Mouse (Mus musculus) kidney, embryonic 14.5 days (tissue): ENCODE data around the gene Fibp. TPM values are rescaled to one million over a fixed set of nuclear protein-coding genes. Genes with fewer than 3 reads are reported as not detected.

Source experiments
- ATAC-seq: fragments of 200-750 bp; cut with Nextera tagmentation; 2 replicates; pipeline ENCODE4 v1.8.0; 2017; ENCODE audit warnings: moderate number of reproducible peaks, mild to moderate bottlenecking, moderate TSS enrichment, moderate library complexity; ENCODE audit not compliant: low FRiP score, low TSS enrichment
- H3K27ac ChIP-seq: fragments of 300-500 bp; sonication (generic); 2 replicates; pipeline ENCODE4 v1.5.1; 2014; ENCODE audit warnings: low read depth, mild to moderate bottlenecking, low read length, moderate library complexity, mixed read lengths
- H3K27me3 ChIP-seq: fragments of 300-500 bp; sonication (generic); 2 replicates; pipeline ENCODE4 v1.6.1; 2014; ENCODE audit warnings: mild to moderate bottlenecking, low read length; ENCODE audit not compliant: control insufficient read depth, insufficient read depth
- H3K36me3 ChIP-seq: fragments of 300-500 bp; sonication (generic); 2 replicates; pipeline ENCODE4 v1.6.1; 2014; ENCODE audit warnings: low read length, mixed read lengths; ENCODE audit not compliant: control insufficient read depth, insufficient read depth
- H3K4me1 ChIP-seq: fragments of 300-500 bp; sonication (generic); 2 replicates; pipeline ENCODE4 v1.6.1; 2014; ENCODE audit warnings: low read length, mixed read lengths; ENCODE audit not compliant: control insufficient read depth, insufficient read depth
- H3K4me2 ChIP-seq: fragments of 300-500 bp; sonication (generic); replicated peaks from 2 replicates; pipeline ENCODE4 v1.6.1; 2014; ENCODE audit warnings: low read depth, mild to moderate bottlenecking, low read length
- H3K4me3 ChIP-seq: fragments of 300-500 bp; sonication (generic); 2 replicates; pipeline ENCODE4 v1.5.1; 2014; ENCODE audit warnings: mild to moderate bottlenecking, low read length
- H3K9ac ChIP-seq: fragments of 300-500 bp; sonication (generic); 2 replicates; pipeline ENCODE4 v1.6.1; 2014; ENCODE audit warnings: low read depth, mild to moderate bottlenecking, low read length, moderate library complexity
- H3K9me3 ChIP-seq: fragments of 300-500 bp; sonication (generic); 2 replicates; pipeline ENCODE4 v1.6.1; 2016; ENCODE audit warnings: low read length; ENCODE audit not compliant: control insufficient read depth
- WGBS: fragments of 180-500 bp; shearing (Covaris S2); extraction: QIAGEN DNeasy Blood & Tissue Kit; methylation state at CpG from one replicate; pipeline ENCODE4 v1.1.7; 2014; 5-methylcytosine and 5-hydroxymethylcytosine counted together
- polyA plus RNA-seq: library from polyadenylated mRNA; unstranded; fragments of >200 nt; fragmentation: Nextera tagmentation; extraction: Ambion mirVana; gene quantifications from 2 replicates; pipeline ENCODE4 v1.2.1, GENCODE M21; 2014

Fibp gene
- polyA plus RNA-seq, 1 experiment from 2014 or later, result 122 TPM

GRCm38 (mm10) chr19:5422267-5422666, 38.1 kb upstream of the Fibp start:
- no peak overlapping the region for H3K27ac ChIP-seq
- ATAC-seq, result no peak
- peaks cover 39% of the 10 kb centered on the region for H3K36me3 ChIP-seq
- no peak overlapping the region for H3K4me3 ChIP-seq
- no peak overlapping the region for H3K9ac ChIP-seq
- no peaks in the 10 kb centered on the region for H3K9me3 ChIP-seq
- H3K4me1 ChIP-seq, result peaks cover 25% of the 10 kb centered on the region
- no peaks in the 10 kb centered on the region for H3K27me3 ChIP-seq
- WGBS, result 80% methylated on average over 10 of the region's 10 CpGs
- H3K4me2 ChIP-seq, result no peak overlapping the region

- Histone ChIP-seq H3K9me3 (no peaks in the 10 kb centered on the region), H3K4me3 (peak overlapping the region; percentile 93), H3K27ac (no peak overlapping the region), H3K9ac (0 out of 2 replicates have a peak overlapping the region, but pooled peaks have one; percentile 97), H3K27me3 (no peaks in the 10 kb centered on the region), H3K4me2 (peak overlapping the region; percentile 78), H3K4me1 (peaks cover 25% of the 10 kb centered on the region), H3K36me3 (peaks cover 40% of the 10 kb centered on the region)
- ATAC-seq, result no peak
- WGBS, result 88% methylated on average over 9 of the region's 9 CpGs
These were observed 37.4 kb upstream of the Fibp start for GRCm38 (mm10) chr19:5422895-5423443.

DNA sequence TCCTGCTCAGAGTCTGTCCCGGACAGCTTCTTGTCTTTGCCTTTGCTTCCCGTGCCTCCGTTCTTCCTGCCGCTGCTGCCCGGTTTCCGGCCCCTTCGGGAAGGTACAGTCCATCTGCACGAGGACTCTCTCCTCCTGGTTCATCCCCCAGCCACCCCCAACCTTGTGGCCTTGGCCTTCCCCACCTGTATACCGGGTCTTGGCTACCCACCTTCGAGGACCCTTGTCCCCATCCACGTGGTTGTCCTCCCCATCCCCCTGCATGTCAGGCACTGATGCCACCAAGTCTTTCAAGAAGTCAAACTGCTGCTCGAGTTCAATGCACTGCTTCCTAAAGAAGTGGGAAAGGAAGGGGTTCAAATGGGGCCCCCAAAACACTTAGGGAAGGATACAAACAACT, 36.9 kb upstream of the Fibp start:
- Histone ChIP-seq H3K4me3 (peak overlapping the region; percentile 93), H3K4me2 (peak overlapping the region; percentile 78), H3K9me3 (no peaks in the 10 kb centered on the region), H3K9ac (peak overlapping the region; percentile 97; the same call in 1 of the 2 replicates), H3K27me3 (no peaks in the 10 kb centered on the region), H3K36me3 (peaks cover 40% of the 10 kb centered on the region), H3K4me1 (peaks cover 25% of the 10 kb centered on the region), H3K27ac (peak overlapping the region; percentile 83; the same call in 1 of the 2 replicates)
- ATAC-seq, result no peak
- 60% methylated on average over 12 of the region's 12 CpGs for WGBS

DNA sequence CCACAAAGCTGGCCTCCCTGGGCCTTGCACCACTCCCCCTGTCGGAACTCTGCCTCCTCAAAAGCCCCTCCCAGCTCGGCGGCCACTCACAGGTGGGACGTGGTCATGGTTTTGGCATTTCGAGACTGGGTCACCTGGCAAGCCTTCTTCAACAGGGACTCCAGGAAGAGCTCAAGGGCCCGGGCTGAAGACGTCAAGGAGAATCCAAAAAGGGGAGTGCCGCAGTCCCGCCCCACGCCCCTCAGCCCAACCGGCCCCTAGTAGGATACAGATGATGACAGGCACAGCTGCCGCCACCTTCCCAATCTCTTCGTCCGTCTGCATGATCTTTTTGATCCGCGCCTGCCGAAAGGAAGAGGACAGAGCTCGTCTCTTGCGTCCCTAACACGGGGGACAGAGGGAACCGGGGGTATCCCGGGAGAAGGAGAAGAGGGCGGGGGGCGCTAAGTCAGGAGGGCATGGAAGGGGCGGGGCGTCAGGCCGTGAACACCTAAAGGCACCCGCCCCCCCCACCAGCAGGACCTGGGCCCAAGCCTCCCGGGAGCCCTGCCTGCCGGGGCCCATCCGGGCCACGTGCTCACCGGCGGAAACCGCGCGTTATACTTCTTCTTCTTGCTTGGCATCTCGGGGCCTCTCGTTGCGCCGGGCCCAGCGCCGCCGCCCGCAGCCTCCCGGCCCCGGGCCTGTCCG, 36.2 kb upstream of the Fibp start:
- WGBS, result under 1% methylated on average over 46 of the region's 48 CpGs
- ATAC-seq, result peak; percentile 64
- H3K9me3 ChIP-seq, result no peaks in the 10 kb centered on the region

DNA sequence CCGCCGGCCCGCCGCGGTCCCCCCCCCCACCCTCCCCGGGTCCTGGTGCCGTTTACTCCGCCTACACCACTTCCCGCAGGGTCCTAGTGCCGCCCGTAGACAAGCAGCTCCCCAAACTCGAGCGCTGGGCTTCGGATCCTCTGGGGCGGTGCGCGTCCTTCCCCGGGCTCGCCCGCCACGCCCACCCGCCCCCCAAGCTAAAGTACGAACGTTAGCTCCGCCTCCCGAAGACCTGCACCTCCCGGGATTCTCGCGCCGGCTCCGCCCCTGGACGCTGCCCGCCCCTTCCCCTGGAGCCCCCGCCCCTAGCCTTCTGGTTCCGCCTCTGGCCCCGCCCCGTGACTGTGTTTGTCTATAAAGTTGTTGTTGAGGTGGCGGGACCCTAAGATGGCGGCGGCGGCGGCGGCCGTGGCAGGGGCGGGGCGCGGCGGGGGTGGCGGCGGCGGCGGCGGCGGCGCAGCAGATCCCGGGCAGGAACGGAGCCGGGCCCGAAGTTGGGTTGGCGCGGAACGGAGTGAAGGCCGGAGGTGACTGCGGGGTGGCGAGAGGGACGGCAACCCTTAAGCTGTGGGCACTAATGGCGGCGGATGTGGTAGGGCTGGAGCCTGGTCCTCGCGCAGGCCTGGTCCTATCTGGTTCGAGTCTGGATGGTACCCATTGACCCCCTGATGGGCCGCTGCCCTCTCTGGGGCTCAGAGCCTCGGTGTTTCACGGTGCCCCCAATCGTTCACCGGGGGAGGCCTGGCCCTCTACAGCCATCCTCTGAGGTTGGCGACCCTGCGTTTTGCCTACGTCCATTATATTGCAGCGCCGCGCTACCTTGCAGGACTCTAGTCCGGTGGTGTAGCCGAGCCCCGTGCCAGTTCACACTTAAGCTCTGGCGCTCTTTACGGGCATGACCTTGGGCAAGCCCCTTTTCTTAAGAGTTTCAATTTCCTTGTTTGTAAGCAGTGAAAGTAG, 35.4 kb upstream of the Fibp start, which contains the start of the genes Drap1 and AI837181:
TSS of gene Drap1 (minus strand) at position 198 of the 960 bp plus-strand sequence.
TSS of gene AI837181 (plus strand) at position 363 of the 960 bp plus-strand sequence.
- peak within 1 kb of the TSS; percentile 78 for H3K4me2 ChIP-seq
- WGBS, result under 1% methylated on average over 78 of the region's 87 CpGs
- peaks cover 38% of the 10 kb centered on the region for H3K36me3 ChIP-seq
- ATAC-seq, result peak; percentile 94
- peak within 1 kb of the TSS; percentile 83 for H3K27ac ChIP-seq
- no peaks in the 10 kb centered on the region for H3K9me3 ChIP-seq
- peak within 1 kb of the TSS; percentile 97 for H3K9ac ChIP-seq
- H3K4me1 ChIP-seq, result peaks cover 25% of the 10 kb centered on the region
- H3K4me3 ChIP-seq, result peak within 1 kb of the TSS; percentile 93
- H3K27me3 ChIP-seq, result no peaks in the 10 kb centered on the region

More for the DNA sequence above, 36.2 kb upstream of the Fibp start:
- Histone ChIP-seq H3K4me2 (peak overlapping the region; percentile 78), H3K27me3 (no peaks in the 10 kb centered on the region), H3K36me3 (peaks cover 40% of the 10 kb centered on the region), H3K4me3 (peak overlapping the region; percentile 93), H3K27ac (peak overlapping the region; percentile 83), H3K9ac (peak overlapping the region; percentile 97), H3K4me1 (peaks cover 25% of the 10 kb centered on the region)

- WGBS, result 87% methylated on average over 18 of the region's 18 CpGs
- 0 out of 2 replicates have a peak overlapping the region, but pooled peaks have one; percentile 79 for H3K27ac ChIP-seq
- ATAC-seq, result no peak
- peaks cover 30% of the 10 kb centered on the region for H3K36me3 ChIP-seq
- H3K4me2 ChIP-seq, result peak overlapping the region; percentile 50
- peaks cover 25% of the 10 kb centered on the region for H3K4me1 ChIP-seq
- no peaks in the 10 kb centered on the region for H3K9me3 ChIP-seq
- peak overlapping the region; percentile 93 for H3K4me3 ChIP-seq
- H3K27me3 ChIP-seq, result no peaks in the 10 kb centered on the region
- H3K9ac ChIP-seq, result peak overlapping the region; percentile 97
These were observed 34.4 kb upstream of the Fibp start for GRCm38 (mm10) chr19:5425906-5426565.

GRCm38 (mm10) chr19:5426640-5427290, 33.6 kb upstream of the Fibp start:
- peaks cover 25% of the 10 kb centered on the region for H3K4me1 ChIP-seq
- peak overlapping the region; percentile 13; the same call in 1 of the 2 replicates for H3K9ac ChIP-seq
- H3K4me3 ChIP-seq, result peak overlapping the region; percentile 93; the same call in 1 of the 2 replicates
- peaks cover 26% of the 10 kb centered on the region for H3K36me3 ChIP-seq
- no peak for ATAC-seq
- H3K27me3 ChIP-seq, result no peaks in the 10 kb centered on the region
- no peaks in the 10 kb centered on the region for H3K9me3 ChIP-seq
- WGBS, result 91% methylated on average over 13 of the region's 13 CpGs
- H3K27ac ChIP-seq, result no peak overlapping the region
- H3K4me2 ChIP-seq, result peak overlapping the region; percentile 50

DNA sequence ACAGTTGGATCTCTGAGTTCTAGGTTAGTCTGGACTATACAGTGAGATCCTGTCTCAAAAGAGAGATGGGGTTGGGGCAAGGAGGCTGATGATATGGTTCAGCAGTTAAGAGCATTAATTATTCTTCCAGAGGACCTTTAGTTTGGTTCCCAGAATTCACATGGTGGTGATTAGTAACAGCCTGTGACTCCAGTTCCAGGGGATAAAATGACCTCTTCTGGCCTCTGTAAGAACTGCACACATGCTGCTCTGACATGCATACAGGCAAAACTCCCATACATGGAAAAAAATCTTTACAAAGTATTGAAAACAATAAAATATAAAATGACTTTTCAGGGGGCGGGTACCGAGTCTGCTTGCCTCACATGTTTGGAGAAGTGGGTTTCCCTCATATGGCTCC, 32.3 kb upstream of the Fibp start:
- Histone ChIP-seq H3K4me1 (peaks cover 28% of the 10 kb centered on the region), H3K27me3 (no peaks in the 10 kb centered on the region), H3K9me3 (no peaks in the 10 kb centered on the region), H3K4me2 (no peak overlapping the region), H3K9ac (no peak overlapping the region), H3K27ac (no peak overlapping the region), H3K4me3 (no peak overlapping the region), H3K36me3 (peaks cover 15% of the 10 kb centered on the region)
- WGBS, result 85% methylated on average over 2 of the region's 2 CpGs
- ATAC-seq, result no peak
